Mouse (Mus musculus) G1E (cell line): ENCODE results near the gene Lrmda.

ENCODE experiments used
- CTCF ChIP-seq: IDR thresholded peaks from 2 replicates; pipeline ENCODE4 v1.5.1; 2012; ENCODE audit warnings: low read depth, low read length, inconsistent platforms, mixed read lengths
- GATA1 ChIP-seq: IDR thresholded peaks from 2 replicates; pipeline ENCODE4 v1.6.1; 2012; ENCODE audit warnings: borderline replicate concordance, low read length, inconsistent platforms, mixed read lengths

DNA sequence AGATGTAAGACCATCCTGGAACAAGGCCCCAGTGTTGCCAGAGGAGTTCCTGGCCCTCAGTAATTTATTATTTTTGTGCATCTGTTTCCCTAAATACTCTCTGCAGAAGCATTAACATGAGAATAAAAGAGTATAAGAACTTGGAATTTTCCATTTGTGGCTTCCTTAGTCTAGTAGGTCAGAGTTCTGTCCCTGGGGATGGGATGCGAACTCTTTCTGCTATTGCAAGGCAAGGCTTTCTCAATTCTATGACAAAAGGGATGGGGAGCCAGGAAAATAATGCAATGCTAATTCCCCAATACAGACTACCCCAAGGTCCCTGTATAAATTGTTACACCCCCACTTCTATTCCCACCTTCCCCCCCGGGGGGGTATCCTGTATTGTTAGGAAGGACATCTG lies 829.6 kb downstream of the Lrmda start:
- no peak for TF ChIP-seq CTCF
- TF ChIP-seq GATA1, result no peak
